Mouse (Mus musculus): Measurements from ENCODE around the gene Phyhipl.

Phyhipl gene

GRCm38 (mm10) chr10:70655828-70656227 lies at the start of gene Phyhipl:
TSS of gene Phyhipl (minus strand) at chr10:70655965.
- DNase-seq (ENCODE audit: extremely low spot score): no peak

DNA sequence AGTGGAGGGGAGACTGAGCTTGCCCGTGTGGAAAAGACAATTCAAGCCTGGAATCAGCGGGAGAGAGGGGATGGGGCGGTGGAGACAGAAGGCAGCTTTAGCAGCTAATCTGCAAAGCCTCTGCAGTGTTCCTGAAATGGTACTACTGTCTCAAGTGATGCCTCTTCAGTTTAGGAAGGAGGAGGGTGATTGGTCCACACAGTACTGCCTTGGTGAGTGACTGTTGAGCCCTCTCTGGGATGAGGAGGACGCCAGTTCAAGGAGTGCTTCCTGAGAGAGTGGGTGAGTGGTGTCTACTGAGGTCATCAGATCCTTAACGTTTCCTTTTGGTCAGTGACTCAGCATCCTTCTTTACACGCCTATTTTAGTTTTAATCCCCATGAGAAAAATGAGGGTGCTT lies 47.4 kb upstream of the Phyhipl start:
- no peak for DNase-seq (ENCODE audit: extremely low spot score)

GRCm38 (mm10) chr10:70699581-70699980 lies 43.8 kb upstream of the Phyhipl start:
- DNase-seq (ENCODE audit: extremely low spot score): no peak

DNA sequence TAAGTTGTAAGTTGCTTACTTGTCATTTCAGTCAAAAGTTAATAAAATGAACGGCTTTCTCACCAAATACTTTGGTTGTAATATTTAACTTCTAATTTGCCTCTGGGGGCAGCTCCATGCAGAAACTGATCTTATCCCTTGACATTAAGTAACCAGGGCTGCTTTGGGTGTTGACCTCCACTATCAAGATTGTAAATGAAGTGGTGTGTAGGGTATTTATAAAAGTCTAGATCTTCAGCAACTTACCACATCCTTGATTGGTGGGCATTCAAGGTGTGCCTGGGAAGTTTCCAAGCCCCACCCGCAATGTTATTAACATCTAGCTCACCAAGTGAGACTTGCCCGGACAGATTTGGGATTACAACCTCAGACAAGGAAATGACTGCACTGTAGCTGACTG lies 42.2 kb upstream of the Phyhipl start:
- no peak for DNase-seq (ENCODE audit: extremely low spot score)

GRCm38 (mm10) chr10:70696748-70697585 lies 41.2 kb upstream of the Phyhipl start:
- no peak for DNase-seq (ENCODE audit: extremely low spot score)

- DNase-seq (ENCODE audit: extremely low spot score): no peak
These were observed 33.6 kb upstream of the Phyhipl start for GRCm38 (mm10) chr10:70689346-70689745.

DNA sequence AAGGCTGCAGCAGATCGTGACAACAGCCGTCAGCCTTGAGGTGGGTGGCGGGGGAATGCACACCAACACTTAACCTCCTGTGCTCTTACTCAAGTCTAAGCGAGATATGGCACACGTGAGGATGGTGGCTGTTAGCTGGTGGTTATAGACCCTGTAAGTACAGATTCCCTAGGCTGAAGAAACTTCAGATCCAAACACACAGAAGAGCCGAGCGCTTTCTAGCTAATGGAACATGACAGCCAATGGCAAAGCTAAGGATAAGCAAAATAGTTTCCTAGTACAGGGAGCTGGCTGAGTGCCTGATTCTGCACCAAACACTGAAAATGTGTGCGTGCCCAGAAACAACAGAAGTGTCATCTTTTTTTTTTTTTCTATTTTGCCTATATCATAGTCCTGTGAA lies 33.1 kb upstream of the Phyhipl start:
- DNase-seq (ENCODE audit: extremely low spot score): no peak

DNA sequence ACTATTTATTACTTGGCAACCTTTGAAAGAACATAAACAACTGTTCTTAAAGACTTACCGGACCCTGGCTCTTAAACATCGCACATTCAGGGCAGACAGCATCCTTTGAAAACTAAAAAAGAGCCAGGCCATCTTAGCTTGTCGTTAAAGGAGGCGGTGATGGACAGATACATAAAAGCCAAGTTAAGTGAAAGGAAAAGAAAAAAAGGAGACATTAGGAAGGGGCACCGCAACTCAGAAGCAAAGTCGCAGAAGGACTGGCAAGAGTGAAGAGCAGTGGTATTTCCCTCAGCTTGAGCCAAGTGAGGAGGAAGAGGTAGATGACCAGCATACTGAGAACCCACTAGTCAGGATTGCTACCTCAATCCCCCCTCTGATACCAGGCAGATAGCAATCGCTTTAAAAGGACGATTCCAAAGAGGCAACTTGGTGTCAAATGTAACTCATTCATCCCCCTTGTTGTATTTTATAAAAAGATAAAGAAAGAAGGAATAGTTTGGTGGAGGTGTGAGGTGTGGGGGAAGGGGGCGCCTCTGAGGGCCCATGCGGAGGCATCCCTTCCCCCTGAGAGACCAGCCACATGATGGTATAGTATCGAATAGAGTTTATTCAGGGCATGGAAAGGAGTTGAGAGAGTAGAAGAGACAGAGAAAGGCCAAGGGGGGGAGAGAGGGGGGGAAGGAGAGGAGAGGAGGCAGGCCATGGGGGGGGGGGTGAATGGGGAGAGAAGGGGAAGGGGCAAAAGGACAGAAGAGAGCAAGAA lies 31.4 kb upstream of the Phyhipl start:
- no peak for DNase-seq (ENCODE audit: extremely low spot score)

- DNase-seq (ENCODE audit: extremely low spot score): peak; percentile 25
These were observed 30.7 kb upstream of the Phyhipl start for GRCm38 (mm10) chr10:70686505-70686904.

DNA sequence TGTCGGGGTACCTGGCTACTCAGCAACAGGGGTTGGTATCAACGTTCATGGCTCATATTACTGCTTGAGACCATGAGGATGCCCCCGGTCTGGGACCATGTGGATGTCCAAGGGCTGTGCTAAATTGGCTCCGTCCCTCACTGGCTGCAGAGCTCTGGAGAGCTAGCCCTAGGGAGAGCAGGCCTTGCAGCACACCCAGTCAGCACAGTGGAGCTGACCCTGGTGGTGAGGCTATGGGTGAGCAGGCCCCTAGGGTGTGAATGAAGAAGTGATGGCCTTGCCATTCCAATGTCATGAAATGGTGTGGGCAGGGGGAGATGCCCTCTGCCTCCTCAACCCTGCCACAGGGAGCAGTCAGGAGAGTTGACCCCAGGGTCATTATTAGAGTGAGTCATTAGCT lies 27.7 kb upstream of the Phyhipl start:
- no peak for DNase-seq (ENCODE audit: extremely low spot score)

DNA sequence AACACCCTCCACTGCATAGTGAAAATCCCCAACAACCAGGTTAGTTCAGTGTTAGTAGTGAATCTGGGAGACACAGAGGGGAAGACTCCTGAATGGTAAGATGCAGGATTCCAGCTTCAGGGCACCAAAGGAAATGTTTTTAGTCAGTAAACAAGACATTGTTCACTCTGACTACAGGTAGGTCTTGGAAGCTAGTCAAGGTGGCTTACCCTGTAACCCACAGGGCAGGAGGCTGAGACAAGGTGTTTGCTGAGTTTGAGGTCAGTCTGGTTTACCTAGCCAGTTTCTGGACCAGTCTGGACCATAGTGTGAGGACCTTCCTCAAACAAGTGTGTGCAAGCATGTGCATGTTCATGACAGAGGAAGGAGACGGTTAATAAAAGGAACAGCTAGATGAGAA lies 22.2 kb upstream of the Phyhipl start:
- DNase-seq (ENCODE audit: extremely low spot score): no peak

GRCm38 (mm10) chr10:70656272-70656671 lies 507 bp upstream of the Phyhipl start:
- no peak for DNase-seq (ENCODE audit: extremely low spot score)

DNA sequence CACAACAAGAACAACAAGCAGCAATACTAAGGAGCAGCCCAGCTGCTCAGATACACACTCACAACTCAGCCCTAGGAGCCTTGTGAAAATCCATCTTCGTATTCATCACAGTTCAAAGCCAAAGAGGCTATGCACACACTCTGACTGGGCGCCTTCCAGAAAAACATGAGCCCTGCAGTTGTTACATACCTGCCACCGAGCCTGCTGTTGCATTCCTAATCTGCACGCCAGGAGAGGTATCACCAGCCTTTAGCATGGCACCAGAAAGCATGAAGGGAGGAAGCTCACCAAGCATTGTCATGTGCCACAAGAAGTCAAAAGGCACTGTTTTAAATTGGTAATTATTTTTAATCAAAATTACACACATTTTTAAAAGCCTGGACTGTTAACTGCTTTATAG lies 1.1 kb downstream of the Phyhipl start:
- DNase-seq (ENCODE audit: extremely low spot score): no peak

GRCm38 (mm10) chr10:70654139-70654538 lies 1.6 kb downstream of the Phyhipl start:
- no peak for DNase-seq (ENCODE audit: extremely low spot score)

- DNase-seq (ENCODE audit: extremely low spot score): no peak
These were observed 3.8 kb downstream of the Phyhipl start for GRCm38 (mm10) chr10:70651769-70652648.

- DNase-seq (ENCODE audit: extremely low spot score): no peak
These were observed 6.9 kb downstream of the Phyhipl start for GRCm38 (mm10) chr10:70648831-70649230.

GRCm38 (mm10) chr10:70643131-70643530 lies 12.6 kb downstream of the Phyhipl start:
- no peak for DNase-seq (ENCODE audit: extremely low spot score)

- no peak for DNase-seq (ENCODE audit: extremely low spot score)
These were observed 14.7 kb downstream of the Phyhipl start for GRCm38 (mm10) chr10:70640896-70641596.

DNA sequence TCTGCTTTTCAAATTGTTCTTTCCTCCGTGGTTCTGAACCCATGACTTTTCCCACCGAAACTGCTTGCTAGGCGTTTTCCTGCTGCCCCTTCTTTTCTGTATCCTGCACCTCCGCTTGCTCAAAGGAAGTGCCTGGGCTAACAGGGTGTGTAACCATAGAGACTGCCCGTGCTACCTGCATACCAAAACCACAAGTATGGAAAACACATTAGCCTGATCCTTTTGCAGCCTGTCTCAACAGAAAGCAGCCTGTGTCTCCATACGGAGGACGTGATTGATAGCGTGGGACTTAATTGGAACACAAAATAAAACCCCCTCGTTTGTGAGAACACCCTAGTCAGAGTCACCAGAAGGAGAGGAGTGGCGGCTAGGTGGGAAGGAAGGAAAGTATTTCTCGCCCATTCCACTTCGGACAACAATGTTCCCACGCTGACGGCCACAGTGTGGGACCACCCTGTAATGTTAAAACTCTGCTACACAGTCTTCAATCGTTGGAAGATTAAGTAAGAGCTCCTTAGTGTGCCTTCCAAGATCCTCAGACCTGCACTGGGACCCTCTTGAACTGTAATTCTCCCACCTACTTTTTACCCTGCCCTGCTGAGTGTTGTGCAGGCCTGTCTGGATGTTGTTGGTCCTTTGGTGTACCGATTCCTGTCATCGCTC lies 15.6 kb downstream of the Phyhipl start:
- no peak for DNase-seq (ENCODE audit: extremely low spot score)

DNA sequence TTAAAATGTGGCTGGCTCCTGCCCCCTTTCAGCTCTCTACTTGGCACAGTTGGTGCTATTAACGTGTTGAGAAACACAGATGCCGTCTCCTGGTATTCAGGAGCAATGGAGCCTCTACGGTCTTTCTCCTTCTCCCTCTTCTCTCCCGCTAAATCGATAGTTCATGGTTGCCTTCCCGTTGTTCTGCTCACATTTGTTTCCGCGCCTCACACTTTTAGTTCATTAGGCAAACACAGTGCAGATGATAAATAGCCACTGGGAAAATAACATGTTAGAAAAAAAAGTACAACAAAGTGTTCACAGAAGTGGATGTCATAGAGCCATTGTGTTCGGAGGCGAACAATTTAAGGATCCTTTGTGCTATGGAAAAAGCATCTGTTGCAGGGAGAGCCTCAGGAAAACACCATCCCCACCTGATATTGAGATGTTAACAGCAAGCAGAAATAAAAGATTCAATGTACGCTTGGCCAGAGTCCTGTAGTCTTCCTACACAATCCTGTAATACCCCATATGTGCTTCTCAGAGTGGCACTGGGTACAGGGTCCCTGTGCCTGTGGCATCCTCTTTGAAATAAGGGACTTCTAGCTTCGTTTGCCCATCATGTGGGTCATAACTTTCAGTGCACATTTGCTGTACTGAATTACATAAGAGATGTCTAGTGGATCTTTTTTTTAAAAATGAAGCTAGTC lies 18.0 kb downstream of the Phyhipl start:
- no peak for DNase-seq (ENCODE audit: extremely low spot score)
